Mouse (Mus musculus): Measurements from ENCODE around the gene Ffar1.

- TF ChIP-seq POLR2A (IDR thresholded peaks at IDR 0.05; ENCODE audit: control insufficient read depth, low read depth, low read length): no peak
- TF ChIP-seq CTCF (IDR thresholded peaks at IDR 0.05; ENCODE audit: control insufficient read depth, insufficient read depth, insufficient replicate concordance, low read depth, low read length): no peak
Observed at GRCm38 (mm10) chr7:30887568-30888188, 26.3 kb upstream of the Ffar1 start.

All from testis, adult 2 months (tissue).